Mouse (Mus musculus) frontal cortex, adult (tissue): ENCODE measurements around the gene Ftl1.
A peak's percentile ranks its signal among the peaks of the same experiment; 100 is the strongest.

Experiments used
- ATAC-seq: cut with Nextera tagmentation; 2 replicates; pipeline ENCODE4 v1.9.2; 2017; ENCODE audit warnings: mild to moderate bottlenecking, moderate library complexity, mixed read lengths; ENCODE audit not compliant: low TSS enrichment

Ftl1 gene

DNA sequence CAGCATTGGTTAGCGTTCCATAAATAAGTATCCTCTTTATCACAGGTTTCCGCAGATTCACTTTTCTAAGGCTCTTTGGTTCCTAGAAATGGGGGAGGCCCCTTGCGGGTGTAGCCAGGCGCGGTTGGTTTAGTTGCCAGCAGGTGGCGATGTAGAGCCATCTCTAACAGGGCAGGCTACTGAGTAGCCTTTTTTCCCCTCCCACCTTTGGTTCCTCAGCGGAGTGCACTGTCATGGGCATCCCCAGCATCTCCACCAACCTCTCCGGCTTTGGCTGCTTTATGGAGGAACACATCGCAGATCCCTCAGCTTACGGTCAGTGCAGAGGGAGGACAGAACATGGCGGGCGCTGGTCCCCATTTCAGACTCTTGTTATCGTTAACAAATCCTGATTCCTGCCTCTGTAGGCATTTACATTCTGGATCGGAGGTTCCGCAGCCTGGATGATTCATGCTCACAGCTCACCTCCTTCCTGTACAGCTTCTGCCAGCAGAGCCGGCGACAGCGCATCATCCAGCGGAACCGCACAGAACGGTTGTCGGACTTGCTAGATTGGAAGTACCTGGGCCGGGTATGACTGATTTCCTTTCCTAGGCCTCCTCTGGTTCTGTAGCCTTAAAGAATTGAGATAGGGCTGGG is 8.2 kb downstream of the Ftl1 start:
- ATAC-seq = peak; percentile 82

DNA sequence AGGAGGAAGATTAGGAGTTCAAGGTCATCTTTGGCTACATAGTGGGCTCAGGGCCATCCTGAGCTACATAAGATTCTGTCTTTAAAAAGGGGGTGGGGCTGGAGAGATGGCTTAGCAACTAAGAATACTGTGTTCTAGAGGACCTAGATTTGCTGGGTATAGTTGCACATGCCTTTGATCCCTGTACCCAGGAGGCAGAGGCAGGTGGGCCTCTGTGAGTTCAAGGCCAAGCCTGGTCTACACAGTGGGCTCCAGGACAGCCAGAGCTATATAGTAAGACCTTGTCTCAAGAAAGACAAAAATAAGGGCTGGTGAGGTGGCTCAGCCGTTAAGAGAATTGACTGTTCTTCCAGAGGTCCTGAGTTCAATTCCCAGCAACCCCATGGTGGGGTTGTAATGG is 9.7 kb downstream of the Ftl1 start:
- no peak for ATAC-seq

DNA sequence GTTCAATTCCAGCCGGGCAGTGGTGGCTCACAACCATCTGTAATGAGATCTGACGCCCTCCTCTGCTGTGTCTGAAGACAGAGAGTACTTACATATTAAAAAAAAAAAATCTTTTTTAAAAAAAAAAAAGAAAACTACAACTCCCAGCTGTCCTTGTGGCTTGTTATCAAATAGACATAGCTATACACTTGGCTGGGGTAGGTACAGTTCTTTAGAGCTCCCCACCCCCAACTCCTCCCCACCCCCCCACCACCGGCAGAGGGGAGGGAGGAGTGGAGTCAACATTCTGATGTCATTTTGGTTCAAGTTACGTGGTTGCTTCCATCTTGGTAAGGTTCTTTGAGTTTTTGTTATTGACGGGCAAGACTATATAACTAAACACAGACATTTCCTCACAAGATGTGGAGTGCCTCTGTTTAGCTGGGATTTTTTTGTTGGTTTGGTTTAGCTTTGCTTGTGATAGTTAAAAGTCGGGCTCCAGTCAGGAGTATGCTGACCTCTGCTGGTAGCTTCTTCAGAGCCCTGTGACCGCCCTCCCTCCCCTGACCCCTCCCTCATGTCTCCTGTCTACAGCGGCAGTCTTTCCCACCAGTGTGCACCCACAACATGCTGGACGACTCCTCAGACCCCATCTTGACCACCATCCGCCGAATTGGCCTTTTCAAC is 12.2 kb downstream of the Ftl1 start:
- ATAC-seq = no peak

DNA sequence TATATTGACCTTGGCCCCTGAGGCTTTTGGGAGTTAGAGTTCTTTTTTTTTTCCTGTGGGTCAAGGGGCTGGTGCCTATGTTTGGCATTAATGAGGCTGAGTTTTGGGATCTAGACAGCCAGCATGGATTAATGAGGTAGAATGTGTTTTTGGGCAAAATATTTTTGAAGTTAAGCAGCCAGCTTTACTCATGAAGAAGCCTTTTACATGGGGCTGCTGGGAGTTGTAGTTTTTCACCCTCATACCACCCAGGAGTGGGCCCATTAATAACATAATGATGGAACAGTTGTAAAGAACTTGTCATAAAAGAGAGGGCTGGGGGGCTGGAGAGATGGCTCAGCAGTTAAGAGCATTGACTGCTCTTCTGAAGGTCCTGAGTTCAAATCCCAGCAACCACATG is 13.1 kb downstream of the Ftl1 start:
- no peak for ATAC-seq

DNA sequence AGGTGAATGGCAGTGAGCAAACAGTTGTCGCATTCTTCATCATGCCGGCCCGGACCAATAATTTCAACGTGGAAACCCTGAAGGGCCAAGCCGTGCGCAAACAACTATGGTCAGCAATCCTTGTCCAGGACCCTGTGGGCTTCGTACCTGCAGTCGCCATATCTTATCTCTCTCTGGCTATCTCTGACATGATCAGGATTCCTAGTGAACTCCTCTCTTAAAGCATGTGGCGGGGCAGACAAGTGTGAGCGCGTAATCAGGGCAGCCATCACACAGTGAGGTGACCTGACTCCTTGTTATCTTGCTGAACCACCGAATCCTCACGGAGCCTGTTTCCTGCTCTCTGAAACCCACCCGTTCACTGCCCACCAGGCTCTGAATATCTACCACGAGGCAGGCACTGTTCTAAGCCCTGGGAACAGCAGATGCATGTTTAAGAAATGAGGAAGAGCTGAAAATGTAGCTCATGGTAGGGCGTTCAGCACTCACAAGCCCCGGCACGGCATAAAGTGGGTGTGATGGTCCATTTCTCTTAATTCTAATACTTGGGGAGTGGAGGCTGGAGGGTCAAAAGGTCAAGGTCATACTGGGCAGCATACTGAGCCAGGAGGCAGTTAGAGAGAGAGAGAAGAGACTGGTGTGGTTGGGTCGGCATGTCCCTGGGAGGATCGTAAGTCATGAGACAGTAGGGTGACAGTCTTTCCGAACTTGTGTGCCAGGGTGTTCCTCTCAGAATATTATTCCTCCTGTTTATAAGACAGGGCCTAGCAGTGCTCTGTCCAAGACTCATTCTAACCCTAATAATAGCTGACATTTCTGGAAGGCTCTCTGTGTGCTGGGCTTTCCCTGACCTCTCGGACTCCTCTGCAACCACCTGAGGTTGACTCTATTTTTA is 15.9 kb downstream of the Ftl1 start:
- no peak for ATAC-seq

DNA sequence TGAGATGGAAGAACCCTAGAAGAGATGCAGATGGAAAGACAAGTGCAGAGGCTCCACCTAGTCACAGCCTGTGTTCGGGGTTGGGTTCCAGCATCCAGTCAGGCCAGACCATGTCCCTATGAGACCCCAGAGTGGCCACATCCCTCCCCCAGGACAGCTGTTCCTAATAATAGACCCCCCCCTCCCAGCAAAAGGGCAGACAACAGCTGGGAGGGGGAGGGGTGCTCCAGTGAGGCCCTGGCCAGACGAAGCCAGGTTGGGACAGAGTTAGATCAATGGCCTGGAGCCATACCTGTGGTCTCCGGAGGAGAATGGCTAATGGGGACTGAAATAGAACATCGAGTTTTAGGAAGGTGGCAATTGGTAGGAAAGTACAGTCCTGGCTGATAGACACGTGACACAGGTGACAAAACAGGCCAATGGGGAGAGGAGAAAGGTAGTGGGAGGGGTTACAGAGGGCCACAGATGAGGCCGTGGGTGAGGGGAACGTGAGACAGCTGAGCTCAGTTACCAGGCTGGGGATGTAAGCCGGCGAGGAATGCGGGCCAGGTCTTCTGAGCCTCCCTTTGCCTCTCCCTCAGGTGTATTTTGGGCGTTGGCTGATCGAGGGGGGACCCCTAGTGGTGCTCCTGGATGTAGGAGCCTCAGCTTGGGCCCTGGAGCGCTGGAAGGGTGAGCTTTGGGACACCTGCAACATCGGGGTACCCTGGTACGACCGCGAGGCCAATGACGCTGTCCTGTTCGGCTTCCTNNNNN is 22.0 kb downstream of the Ftl1 start, which contains the start of gene Ruvbl2:
Gene Ruvbl2, minus strand, starts transcription at position 576 of the 756 bp plus-strand sequence.
- ATAC-seq = no peak

DNA sequence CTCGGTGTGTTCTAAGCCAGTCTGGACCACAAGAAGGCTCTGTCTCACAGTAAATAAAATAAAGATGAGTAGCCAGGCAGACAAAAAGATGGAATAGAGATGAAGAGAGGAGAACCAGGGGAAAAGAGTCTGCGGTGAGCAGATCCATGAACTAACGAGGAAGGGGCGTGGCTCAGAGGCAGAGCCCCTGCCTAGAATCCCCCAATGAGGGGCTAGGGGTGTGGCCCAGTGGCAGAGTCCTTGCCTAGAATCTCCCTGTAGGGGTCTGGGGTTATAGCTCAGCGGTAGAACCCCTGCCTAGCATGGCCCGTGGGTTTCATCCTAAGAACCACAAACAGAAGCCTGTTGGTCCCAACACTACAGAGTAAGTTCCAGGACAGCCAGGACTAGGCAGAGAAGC is 22.6 kb downstream of the Ftl1 start:
- no peak for ATAC-seq

DNA sequence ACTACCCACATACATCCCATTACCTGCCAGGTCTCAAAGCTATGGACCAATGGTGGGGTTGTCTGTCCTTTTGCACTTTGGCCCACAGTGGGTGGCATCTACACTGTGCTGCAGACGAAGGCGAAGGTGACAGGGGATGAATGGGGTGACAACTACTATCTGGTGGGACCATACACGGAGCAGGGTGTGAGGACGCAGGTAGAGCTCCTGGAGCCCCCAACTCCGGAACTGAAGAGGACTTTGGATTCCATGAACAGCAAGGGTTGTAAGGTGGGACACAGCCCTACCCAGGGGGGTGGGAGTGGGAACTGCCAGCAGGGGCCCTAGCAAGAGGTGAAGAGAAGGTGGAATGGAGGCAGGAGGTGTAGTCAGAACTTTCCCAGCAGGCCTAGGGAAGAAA is 23.2 kb downstream of the Ftl1 start:
- ATAC-seq = no peak

DNA sequence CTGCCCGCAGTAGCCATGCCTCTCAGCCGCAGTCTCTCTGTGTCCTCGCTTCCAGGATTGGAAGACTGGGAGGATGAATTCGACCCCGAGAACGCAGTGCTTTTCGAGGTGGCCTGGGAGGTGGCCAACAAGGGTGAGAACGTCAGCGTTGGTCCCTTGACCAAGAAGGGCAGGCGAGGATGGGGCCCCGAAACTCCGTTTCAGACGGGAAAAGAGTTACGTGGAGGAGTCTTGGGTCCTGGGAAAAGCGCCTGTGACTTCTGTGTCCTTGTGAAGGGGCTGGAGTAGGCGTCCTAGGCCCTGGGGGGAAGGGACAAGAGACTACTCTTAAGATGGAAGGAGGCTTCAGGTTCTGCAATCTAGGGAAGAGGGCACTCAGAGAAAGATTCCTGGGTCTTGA is 24.6 kb downstream of the Ftl1 start:
- ATAC-seq = 0 out of 2 replicates have a peak, but pooled peaks have one; percentile 7

DNA sequence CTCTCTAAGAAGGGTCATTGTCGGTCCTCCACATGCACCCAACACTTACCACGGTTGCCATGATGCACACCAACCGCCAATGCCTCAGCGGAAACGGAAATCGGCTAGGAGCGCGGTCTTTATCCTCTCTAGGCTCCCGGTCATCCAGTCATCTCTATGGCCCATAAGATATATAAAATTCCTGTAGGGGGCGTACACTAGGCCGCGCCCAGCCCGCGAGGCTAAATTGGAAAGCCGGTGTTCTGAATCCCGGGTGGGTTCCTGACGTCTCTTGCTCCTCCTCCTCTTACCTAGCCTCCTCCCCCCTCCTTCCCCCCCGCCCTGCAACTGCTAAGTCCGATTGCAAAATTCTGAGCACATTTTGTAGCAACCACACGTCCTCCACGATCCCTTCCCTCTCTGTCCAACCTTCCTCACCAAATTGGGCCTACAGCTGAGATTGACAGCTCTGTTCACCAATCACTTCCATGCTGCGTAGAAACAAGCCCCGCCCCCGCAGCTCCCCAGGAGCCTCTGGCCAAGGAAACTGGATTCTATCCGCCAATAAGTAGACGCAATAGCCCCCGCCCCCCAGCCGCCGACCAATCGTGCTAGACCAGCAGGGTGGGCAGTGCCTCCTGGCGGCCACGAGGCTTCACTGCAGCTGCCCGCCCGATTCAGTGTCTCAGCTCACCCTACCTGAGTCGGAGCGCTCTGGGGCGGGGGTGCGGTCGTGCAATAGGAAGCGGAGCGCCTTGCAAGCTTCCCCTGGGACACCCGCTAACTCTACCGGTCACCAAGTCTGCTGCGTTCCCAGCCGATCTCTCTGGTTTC is 25.3 kb downstream of the Ftl1 start, which contains the start of gene Gys1:
Gene Gys1, plus strand, starts transcription at position 642 of the 813 bp plus-strand sequence.
- ATAC-seq = peak; percentile 90

DNA sequence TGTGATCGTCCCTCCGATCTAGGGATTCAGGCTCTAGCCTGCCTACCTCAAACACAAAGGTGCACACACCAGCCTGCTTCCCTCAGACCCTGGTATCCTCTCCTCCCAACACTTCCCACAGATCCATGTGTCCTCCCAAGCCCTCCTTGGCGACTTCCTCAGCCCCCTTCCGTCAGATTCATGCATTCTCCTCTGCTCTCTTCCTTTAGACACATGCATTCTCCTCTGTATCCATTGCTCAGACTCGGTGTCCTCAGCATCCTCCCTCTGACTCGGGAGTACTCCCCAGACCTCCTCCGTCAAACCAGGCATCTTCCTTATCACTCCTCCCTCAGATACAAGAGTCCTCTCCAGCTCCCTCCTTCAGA is 25.9 kb downstream of the Ftl1 start:
- no peak for ATAC-seq

DNA sequence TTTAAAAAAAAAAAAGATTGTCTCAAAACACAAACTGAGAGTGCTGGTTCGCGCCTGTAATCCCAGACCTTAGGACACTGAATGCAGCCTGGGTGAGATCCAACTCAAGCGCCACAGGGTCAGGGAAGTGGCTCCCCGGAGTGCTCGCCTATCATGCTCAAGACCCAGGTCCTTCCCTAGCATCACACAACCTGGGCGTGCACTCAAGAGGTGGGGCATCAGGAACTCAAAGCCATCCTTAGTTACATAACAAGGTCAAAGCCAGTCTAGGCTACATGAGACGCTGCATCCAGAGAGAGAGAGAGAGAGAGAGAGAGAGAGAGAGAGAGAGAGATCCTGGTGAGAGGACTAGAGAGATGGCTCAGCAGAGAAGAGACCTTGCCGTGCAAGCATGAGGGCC is 33.1 kb downstream of the Ftl1 start:
- no peak for ATAC-seq

DNA sequence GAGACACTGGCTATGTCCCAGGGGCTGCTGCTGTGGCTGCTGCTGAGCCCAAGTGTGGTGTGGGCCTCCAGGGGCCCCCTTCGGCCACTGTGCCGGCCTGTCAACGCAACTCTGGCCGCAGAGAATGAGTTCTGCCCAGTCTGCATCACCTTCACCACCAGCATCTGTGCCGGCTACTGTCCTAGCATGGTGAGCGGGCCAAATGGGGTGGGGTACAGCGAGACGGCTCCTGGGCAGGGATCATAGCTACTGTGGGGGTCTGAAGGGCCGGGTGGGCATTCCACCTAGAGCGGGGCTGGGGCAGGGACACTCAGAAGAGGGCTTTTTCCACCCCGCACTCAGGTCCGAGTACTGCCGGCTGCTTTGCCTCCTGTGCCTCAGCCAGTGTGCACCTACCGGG is 38.5 kb downstream of the Ftl1 start:
- no peak for ATAC-seq

DNA sequence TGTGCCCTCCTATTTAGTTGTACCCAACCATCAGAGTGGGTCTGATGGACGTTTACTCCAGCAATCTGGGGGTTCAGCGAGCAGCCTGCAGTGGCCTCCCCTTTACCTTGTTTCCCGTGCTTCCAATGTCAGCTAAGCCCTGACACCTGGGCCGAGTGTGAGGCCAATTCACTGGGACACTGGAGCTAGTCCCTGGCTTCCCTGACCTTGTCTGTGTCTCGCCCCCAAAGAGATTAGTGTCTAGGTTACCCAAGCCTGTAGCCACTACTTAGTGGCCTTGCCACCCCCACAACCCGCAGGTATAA is 39.1 kb downstream of the Ftl1 start, which contains the start of gene Lhb:
Gene Lhb, plus strand, starts transcription at position 206 of the 305 bp plus-strand sequence.
- no peak for ATAC-seq

DNA sequence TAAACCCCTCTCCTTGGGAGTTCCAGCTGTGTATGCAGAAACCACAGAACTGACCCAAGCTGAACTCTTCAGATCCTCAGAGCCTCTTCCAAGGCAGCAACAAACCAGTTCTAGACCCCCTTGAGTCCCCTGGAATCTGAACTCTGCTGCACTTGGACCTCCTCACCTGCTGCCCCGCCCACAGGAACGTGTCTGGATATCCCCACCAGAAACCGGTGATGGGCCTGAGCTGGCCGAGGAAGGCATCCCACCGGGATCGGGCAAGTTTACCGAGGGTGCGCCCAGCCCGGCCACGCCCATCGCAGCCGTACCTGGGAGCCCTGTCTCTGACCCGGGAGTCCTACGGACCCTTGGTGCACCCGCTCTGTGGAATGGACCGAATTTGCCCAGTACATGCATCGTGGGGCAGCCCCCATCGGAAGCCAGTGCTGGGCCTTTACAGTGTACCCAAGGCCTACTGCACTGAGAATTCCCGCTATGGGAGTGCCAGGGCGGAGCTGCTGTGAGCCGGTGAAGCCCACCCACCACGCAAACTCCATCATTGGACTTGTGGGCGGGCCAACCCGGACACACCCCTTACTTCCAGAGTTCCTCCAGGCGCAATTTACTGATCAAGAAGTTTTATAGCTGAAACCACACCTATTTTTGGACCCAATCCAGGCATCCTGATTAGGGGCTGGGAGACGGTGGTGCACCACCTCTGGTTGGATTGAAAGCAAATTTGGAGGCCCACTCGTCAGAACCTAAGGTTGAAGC is 39.6 kb downstream of the Ftl1 start:
- no peak for ATAC-seq

DNA sequence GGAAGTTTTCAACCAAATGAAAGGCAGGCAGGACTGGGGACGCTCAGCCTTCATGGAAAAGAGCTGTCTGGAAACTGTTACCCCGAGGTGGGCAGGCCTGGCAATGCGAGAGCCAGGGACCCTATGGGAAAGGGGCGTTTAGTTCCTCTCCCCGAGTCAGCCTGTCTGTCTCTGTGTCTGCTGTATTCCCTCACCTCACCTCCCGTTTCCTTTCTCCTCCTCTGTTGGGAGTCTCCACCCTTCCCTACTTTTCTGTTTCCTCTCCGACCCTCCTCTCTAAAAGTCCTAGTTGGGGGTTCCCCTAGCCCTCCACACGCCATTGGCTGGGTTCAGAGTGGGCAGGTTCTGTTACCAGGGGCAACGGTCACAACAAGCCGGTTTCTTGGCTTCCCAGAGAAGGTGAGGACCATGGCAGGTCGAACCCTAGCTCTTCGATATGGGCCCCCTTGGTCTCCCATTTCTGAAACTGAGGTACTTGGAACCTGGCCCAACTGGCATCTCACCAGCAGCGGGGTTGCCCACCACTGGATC is 41.7 kb downstream of the Ftl1 start:
- ATAC-seq = no peak

DNA sequence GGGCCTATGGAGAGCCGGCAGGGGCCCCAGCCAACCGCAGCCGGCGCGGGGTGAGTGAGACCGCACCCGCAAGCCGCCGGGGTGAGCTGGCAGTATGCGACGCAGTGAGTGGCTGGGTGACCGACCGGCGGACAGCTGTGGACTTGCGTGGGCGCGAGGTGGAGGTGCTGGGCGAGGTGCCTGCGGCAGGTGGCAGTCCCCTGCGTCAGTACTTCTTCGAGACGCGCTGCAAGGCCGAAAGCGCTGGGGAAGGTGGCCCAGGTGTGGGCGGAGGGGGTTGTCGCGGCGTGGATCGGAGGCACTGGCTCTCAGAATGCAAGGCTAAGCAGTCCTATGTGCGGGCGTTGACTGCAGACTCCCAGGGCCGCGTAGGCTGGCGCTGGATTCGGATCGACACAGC is 44.0 kb downstream of the Ftl1 start:
- ATAC-seq = peak; percentile 62; the same call in 1 of the 2 replicates

DNA sequence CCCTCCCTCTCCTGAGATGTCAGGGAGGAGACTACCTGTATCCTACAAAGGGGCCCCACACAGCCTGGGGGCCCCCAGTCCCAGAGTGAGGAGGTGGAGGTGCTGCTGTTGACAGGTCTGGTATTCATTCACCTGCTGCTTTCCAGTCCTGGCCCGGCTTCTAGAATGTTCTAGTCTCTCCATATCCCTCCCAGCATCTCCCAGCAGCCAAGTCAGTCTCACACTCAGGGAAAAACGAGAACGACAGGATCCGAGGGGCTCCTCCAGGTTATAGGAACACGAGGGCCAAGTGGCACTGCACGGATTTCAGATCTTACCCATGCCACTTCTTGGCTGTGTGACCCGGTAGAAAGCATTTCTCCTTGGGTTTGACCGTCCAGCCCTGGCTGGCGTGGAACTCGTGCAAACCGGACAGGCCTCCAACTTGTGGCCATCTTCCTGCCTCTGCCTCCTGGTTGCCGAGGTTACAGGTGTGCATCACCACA is 44.9 kb downstream of the Ftl1 start:
- no peak for ATAC-seq

DNA sequence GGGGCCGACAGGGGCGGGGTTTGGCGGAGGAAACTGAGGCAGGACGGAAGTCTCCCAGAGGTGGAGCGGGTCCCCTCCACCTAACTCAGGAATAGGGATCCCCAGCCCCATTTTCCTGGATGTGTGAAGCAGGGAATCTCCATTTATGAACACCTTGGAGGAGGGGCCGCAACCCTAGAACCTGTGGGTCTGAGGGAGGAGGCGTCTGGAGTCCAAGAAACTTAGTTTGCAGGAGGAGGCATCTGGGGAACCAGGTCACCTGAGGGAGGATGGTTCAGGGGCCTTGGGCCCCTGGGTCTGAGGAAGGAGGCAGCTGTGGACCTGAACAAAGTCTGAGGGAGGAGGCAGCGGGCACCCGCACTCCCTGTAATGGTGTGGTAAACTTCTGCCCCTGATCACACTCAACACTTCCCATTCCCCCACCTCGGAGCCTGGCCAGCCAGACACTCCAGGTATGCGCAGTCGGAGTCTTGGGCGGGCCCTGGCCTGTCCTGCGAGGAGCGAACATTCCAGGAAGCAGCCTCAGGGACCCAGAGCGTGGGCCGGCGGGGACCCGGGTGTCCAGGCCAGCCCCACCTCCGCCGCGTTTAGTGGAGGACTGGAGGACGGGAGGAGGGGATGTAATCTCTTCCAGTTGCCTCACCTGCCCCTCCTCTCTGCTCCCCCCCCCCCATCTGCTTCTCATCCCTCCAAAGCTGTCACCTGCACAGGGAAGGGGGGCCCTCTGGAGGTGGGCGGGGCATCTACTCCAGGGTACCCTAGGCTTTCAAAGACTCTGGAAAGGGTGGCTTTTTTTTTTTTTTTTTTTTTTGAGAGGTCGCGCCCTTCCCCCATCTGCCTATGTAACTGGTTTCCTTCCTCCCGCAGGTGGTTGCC is 45.6 kb downstream of the Ftl1 start:
- ATAC-seq = no peak
